Mouse (Mus musculus) lung, embryonic 14.5 days (tissue): ENCODE measurements around the gene St3gal3. TPM values are rescaled to one million over a fixed set of nuclear protein-coding genes. Genes with fewer than 3 reads are reported as not detected.

ENCODE experiments used
- ATAC-seq: fragments of 200-750 bp; cut with Nextera tagmentation; 2 replicates; pipeline ENCODE4 v1.8.0; 2017; ENCODE audit warnings: mild to moderate bottlenecking, moderate TSS enrichment, moderate library complexity; ENCODE audit not compliant: insufficient read depth
- DNase-seq: peaks from one replicate; pipeline ENCODE4 v3.0.0-alpha.2; 2015
- H3K27ac ChIP-seq: fragments of 300-500 bp; sonication (generic); 2 replicates; pipeline ENCODE4 v1.5.1; 2014; ENCODE audit warnings: low read depth, mild to moderate bottlenecking, moderate library complexity
- H3K27me3 ChIP-seq: fragments of 300-500 bp; sonication (generic); 2 replicates; pipeline ENCODE4 v1.6.1; 2014; ENCODE audit warnings: low read length, control low read depth; ENCODE audit not compliant: insufficient read depth
- H3K36me3 ChIP-seq: fragments of 300-500 bp; sonication (generic); 2 replicates; pipeline ENCODE4 v1.6.1; 2014; ENCODE audit warnings: control low read depth; ENCODE audit not compliant: insufficient read depth
- H3K4me1 ChIP-seq: fragments of 300-500 bp; sonication (generic); 2 replicates; pipeline ENCODE4 v1.6.1; 2014; ENCODE audit warnings: antibody characterized with exemption, control low read depth; ENCODE audit not compliant: insufficient read depth
- H3K4me2 ChIP-seq: fragments of 300-500 bp; sonication (generic); 2 replicates; pipeline ENCODE4 v1.6.1; 2014; ENCODE audit warnings: mild to moderate bottlenecking
- H3K4me3 ChIP-seq: fragments of 300-500 bp; sonication (generic); 2 replicates; pipeline ENCODE4 v1.5.1; 2014; ENCODE audit warnings: low read depth, low read length
- H3K9ac ChIP-seq: fragments of 300-500 bp; sonication (generic); 2 replicates; pipeline ENCODE4 v1.6.1; 2014
- H3K9me3 ChIP-seq: fragments of 300-500 bp; sonication (generic); 2 replicates; pipeline ENCODE4 v1.6.1; 2016; ENCODE audit warnings: low read depth, low read length, control low read depth
- CTCF ChIP-seq: IDR thresholded peaks from 2 replicates; pipeline ENCODE4 v1.5.1; 2016; ENCODE audit warnings: antibody characterized with exemption, low read depth
- WGBS: fragments of 180-500 bp; shearing (Covaris S2); extraction: QIAGEN DNeasy Blood & Tissue Kit; methylation state at CpG from one replicate; pipeline ENCODE4 v1.1.7; 2014; 5-methylcytosine and 5-hydroxymethylcytosine counted together
- polyA plus RNA-seq: library from polyadenylated mRNA; unstranded; fragments of >200 nt; fragmentation: Nextera tagmentation; extraction: Ambion mirVana; gene quantifications from 2 replicates; pipeline ENCODE4 v1.2.1, GENCODE M21; 2014

St3gal3 gene
- polyA plus RNA-seq, 1 experiment from 2014 or later, result 6.3 TPM

DNA sequence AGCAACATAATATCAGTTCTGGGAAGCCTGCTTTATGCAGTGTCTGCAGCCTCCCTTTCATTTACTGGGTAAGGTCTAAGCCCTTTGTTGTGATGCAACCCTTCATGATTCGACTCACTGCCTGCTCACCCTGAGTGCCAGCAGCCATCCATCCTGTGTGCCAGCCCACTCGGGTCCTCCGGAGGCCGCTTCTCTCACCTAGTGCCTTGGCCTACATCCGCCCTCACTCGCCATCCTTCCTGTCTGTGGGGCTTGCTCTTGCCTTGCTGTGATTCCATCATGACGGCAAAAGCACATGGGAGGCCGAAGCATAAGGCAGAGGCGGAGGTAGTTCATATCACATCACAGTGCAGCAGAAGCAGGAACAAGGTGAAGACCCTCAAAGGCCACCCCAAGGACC is 56.1 kb downstream of the St3gal3 start:
- Histone ChIP-seq H3K27me3 (no peaks in the 10 kb centered on the region), H3K4me1 (no peaks in the 10 kb centered on the region), H3K27ac (no peak overlapping the region), H3K9me3 (0 out of 2 replicates have a peak, but pooled peaks cover 3% of the 10 kb centered on the region), H3K9ac (no peak overlapping the region), H3K4me3 (no peak overlapping the region), H3K36me3 (no peaks in the 10 kb centered on the region), H3K4me2 (no peak overlapping the region)
- ATAC-seq (no peak), DNase-seq (no peak)
- TF ChIP-seq CTCF, result no peak
- 88% methylated on average over 9 of the region's 9 CpGs for WGBS

- ATAC-seq, result 0 out of 2 replicates have a peak, but pooled peaks have one; percentile 32
- DNase-seq, result peak; percentile 69
- no peaks in the 10 kb centered on the region for H3K36me3 ChIP-seq
- H3K27ac ChIP-seq, result peak overlapping the region; percentile 46; the same call in 1 of the 2 replicates
- WGBS, result 42% methylated on average over 12 of the region's 12 CpGs
- no peak overlapping the region for H3K4me3 ChIP-seq
- H3K27me3 ChIP-seq, result no peaks in the 10 kb centered on the region
- no peak for TF ChIP-seq CTCF
- no peak overlapping the region for H3K9ac ChIP-seq
- H3K9me3 ChIP-seq, result 0 out of 2 replicates have a peak, but pooled peaks cover 3% of the 10 kb centered on the region
- H3K4me1 ChIP-seq, result no peaks in the 10 kb centered on the region
- 0 out of 2 replicates have a peak overlapping the region, but pooled peaks have one; percentile 23 for H3K4me2 ChIP-seq
Measured at GRCm38 (mm10) chr4:118077293-118077752, 57.4 kb downstream of the St3gal3 start.

- Histone ChIP-seq H3K9me3 (0 out of 2 replicates have a peak, but pooled peaks cover 3% of the 10 kb centered on the region), H3K4me1 (no peaks in the 10 kb centered on the region), H3K27me3 (no peaks in the 10 kb centered on the region), H3K4me2 (no peak overlapping the region), H3K4me3 (no peak overlapping the region), H3K27ac (no peak overlapping the region), H3K9ac (no peak overlapping the region), H3K36me3 (no peaks in the 10 kb centered on the region)
- TF ChIP-seq CTCF, result no peak
- no peak for ATAC-seq
- no peak for DNase-seq
- WGBS, result 81% methylated on average over 1 of the region's 1 CpGs
Measured at GRCm38 (mm10) chr4:118076648-118077047, 58.1 kb downstream of the St3gal3 start.

DNA sequence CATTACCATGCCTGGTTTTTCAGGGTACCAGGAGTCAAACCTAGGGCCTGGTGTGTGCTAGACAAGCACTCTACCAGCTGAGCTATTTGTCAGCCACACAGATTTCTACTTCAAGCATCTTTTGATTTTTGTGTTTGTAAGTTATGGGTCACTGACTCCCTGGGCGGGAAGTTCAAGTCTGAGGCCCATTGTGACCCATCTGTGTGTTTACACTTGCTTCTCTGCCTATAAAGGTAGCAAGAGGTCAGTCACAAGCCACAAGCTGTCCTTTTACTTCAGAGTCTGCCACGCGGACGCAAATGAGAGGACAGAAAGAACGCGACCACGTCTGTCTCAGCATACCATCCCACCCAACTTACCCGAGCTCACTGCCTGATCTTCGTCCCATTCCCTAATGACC is 59.4 kb downstream of the St3gal3 start:
- DNase-seq, result no peak
- WGBS, result 80% methylated on average over 9 of the region's 9 CpGs

DNA sequence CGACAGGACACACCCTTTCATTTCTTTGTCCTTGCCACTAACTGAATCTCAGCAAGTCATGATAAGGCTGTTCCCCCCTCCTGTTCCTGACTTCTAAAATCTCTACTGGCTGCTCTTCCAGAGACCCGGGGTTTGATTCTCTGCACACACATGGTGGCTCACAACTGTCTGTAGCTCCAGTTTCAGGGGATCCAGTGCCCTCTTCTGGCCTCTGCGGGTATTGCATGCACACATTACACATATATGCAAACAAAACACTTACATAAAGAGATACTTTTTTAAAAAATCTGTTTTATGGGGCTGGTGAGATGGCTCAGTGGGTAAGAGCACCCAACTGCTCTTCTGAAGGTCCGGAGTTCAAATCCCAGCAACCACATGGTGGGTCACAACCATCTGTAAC is 60.5 kb downstream of the St3gal3 start:
- H3K4me3 ChIP-seq, result no peak overlapping the region
- 0 out of 2 replicates have a peak, but pooled peaks cover 3% of the 10 kb centered on the region for H3K9me3 ChIP-seq
- no peak overlapping the region for H3K4me2 ChIP-seq
- H3K36me3 ChIP-seq, result no peaks in the 10 kb centered on the region
- no peaks in the 10 kb centered on the region for H3K27me3 ChIP-seq
- H3K27ac ChIP-seq, result no peak overlapping the region
- peak; percentile 45 for TF ChIP-seq CTCF
- no peak overlapping the region for H3K9ac ChIP-seq
- DNase-seq (no peak), ATAC-seq (no peak)
- 94% methylated on average over 4 of the region's 4 CpGs for WGBS
- no peaks in the 10 kb centered on the region for H3K4me1 ChIP-seq

More for the DNA sequence above, 59.4 kb downstream of the St3gal3 start:
- H3K4me2 ChIP-seq, result no peak overlapping the region
- H3K9me3 ChIP-seq, result 0 out of 2 replicates have a peak, but pooled peaks cover 3% of the 10 kb centered on the region
- TF ChIP-seq CTCF, result no peak
- ATAC-seq, result no peak
- H3K27me3 ChIP-seq, result no peaks in the 10 kb centered on the region
- H3K4me3 ChIP-seq, result no peak overlapping the region
- H3K36me3 ChIP-seq, result no peaks in the 10 kb centered on the region
- H3K9ac ChIP-seq, result no peak overlapping the region
- no peaks in the 10 kb centered on the region for H3K4me1 ChIP-seq
- no peak overlapping the region for H3K27ac ChIP-seq

- Histone ChIP-seq H3K27me3 (no peaks in the 10 kb centered on the region), H3K4me1 (no peaks in the 10 kb centered on the region), H3K9ac (no peak overlapping the region), H3K36me3 (no peaks in the 10 kb centered on the region), H3K4me3 (no peak overlapping the region), H3K27ac (no peak overlapping the region), H3K4me2 (no peak overlapping the region), H3K9me3 (0 out of 2 replicates have a peak, but pooled peaks cover 3% of the 10 kb centered on the region)
- no peak for TF ChIP-seq CTCF
- ATAC-seq, result no peak
- no peak for DNase-seq
- WGBS, result 72% methylated on average over 6 of the region's 6 CpGs
Measured at GRCm38 (mm10) chr4:118073128-118073527, 61.6 kb downstream of the St3gal3 start.

DNA sequence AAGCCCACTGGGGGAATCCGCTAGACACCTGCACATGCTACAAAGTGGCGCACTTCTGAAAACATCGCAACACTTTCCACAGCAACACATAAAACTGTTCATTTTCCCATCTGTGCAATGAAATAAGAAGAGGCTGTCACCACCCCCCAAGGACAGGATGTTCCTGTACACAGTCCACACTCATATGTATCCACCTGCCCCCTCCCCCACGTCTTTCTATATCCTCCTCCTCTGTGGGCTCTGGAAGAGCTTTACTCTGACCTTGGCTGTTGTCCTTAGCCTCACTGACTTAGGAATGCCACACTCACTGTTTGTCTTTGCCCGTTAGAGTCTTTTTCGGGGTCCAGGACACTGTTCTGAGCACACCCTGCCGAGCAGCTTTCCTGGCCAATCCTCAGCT is 62.8 kb downstream of the St3gal3 start:
- no peak overlapping the region for H3K4me2 ChIP-seq
- WGBS, result 72% methylated on average over 7 of the region's 7 CpGs
- H3K9me3 ChIP-seq, result 0 out of 2 replicates have a peak, but pooled peaks cover 3% of the 10 kb centered on the region
- H3K4me1 ChIP-seq, result no peaks in the 10 kb centered on the region
- DNase-seq (no peak), ATAC-seq (no peak)
- H3K36me3 ChIP-seq, result no peaks in the 10 kb centered on the region
- no peak overlapping the region for H3K4me3 ChIP-seq
- TF ChIP-seq CTCF, result no peak
- no peaks in the 10 kb centered on the region for H3K27me3 ChIP-seq
- no peak overlapping the region for H3K9ac ChIP-seq
- H3K27ac ChIP-seq, result no peak overlapping the region
